Mouse (Mus musculus): ENCODE results near the gene Slc37a2. TPM values are rescaled to one million over a fixed set of nuclear protein-coding genes. Genes with fewer than 3 reads are reported as not detected.

Slc37a2 gene
- polyA plus RNA-seq (2017; shearing (Covaris generic)) = 2.5 TPM

DNA sequence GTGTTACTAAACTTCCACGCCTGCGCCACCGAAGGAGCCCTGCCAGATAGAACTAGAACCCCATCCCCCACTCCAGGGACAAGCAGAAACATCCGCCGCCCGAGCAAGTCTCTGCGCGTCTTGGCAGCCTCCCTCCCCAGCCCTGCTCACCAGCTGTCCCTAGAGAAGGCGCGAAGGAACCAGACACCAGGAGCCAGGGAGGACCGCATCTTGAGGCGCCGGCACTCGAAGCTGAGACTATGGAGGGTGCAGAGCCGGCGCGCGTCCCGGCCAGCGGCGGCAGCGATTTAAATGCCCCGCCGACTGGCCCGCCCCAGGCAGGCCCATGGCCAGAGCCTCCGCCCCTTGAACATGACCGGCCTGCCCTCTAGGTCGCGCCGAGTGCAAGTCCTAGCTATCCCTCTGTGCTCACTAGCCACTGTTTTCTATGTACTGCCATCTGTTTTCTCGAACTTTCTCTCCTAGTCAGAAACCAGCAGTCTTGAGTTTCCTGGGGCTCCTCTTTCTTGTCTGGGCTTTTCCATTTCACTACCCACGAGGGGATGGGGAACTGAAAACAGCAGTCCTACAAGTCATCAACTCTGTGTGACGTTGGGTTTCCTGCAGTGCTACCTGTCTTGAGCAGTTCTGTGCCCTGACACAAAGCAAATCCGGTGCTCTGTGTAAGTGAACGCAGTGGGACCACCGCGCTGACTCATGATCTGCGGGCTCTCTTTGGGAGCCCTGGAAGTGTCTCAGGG is at the start of gene Slc37a2:
Gene Slc37a2, minus strand, starts transcription at position 590 of the 740 bp plus-strand sequence.

GRCm38 (mm10) chr9:37207929-37208411 is 47.6 kb downstream of the Slc37a2 start, which contains the start of gene Tmem218:
TSS of gene Tmem218 (plus strand) at chr9:37208223.

Other genes starting within 250 kb of the Slc37a2 start
- gene Pknox2, start 108.3 kb downstream of the Slc37a2 start, polyA plus RNA-seq (2017; shearing (Covaris generic)) = not detected
- gene Tmem218, start 47.5 kb downstream of the Slc37a2 start, polyA plus RNA-seq (2017; shearing (Covaris generic)) = 2.2 TPM
- 6.2 TPM for gene Ccdc15, start 92.7 kb upstream of the Slc37a2 start, polyA plus RNA-seq (2017; shearing (Covaris generic))
- gene Hepacam, start 111.6 kb upstream of the Slc37a2 start, polyA plus RNA-seq (2017; shearing (Covaris generic)) = not detected
- gene Robo4, start 146.2 kb upstream of the Slc37a2 start, polyA plus RNA-seq (2017; shearing (Covaris generic)) = not detected
- gene Robo3, start 177.5 kb upstream of the Slc37a2 start, polyA plus RNA-seq (2017; shearing (Covaris generic)) = not detected
- 40.0 TPM for gene Msantd2, start 233.6 kb upstream of the Slc37a2 start, polyA plus RNA-seq (2017; shearing (Covaris generic))